Mouse (Mus musculus) hindbrain, embryonic 14.5 days (tissue): Measurements from ENCODE around the gene Tbxa2r. TPM values are rescaled to one million over a fixed set of nuclear protein-coding genes. Genes with fewer than 3 reads are reported as not detected.

Experiments
- ATAC-seq: fragments of 200-750 bp; cut with Nextera tagmentation; 2 replicates; pipeline ENCODE4 v1.8.0; 2017; ENCODE audit warnings: moderate number of reproducible peaks, mild to moderate bottlenecking, moderate TSS enrichment, moderate library complexity; ENCODE audit not compliant: low FRiP score
- DNase-seq: peaks from one replicate; pipeline ENCODE4 v3.0.0-alpha.2; 2015; ENCODE audit warnings: low spot score
- H3K27ac ChIP-seq: fragments of 300-500 bp; sonication (generic); 2 replicates; pipeline ENCODE4 v1.5.1; 2014; ENCODE audit warnings: mild to moderate bottlenecking, moderate library complexity
- H3K27me3 ChIP-seq: fragments of 300-500 bp; sonication (generic); 2 replicates; pipeline ENCODE4 v1.6.1; 2014; ENCODE audit warnings: mild to moderate bottlenecking, low read length, mixed read lengths; ENCODE audit not compliant: control insufficient read depth, insufficient read depth
- H3K36me3 ChIP-seq: fragments of 300-500 bp; sonication (generic); replicated peaks from 2 replicates; pipeline ENCODE4 v1.6.1; 2014; ENCODE audit not compliant: control insufficient read depth, insufficient read depth
- H3K4me1 ChIP-seq: fragments of 300-500 bp; sonication (generic); replicated peaks from 2 replicates; pipeline ENCODE4 v1.6.1; 2014; ENCODE audit warnings: antibody characterized with exemption, low read length, mixed read lengths; ENCODE audit not compliant: control insufficient read depth, insufficient read depth
- H3K4me2 ChIP-seq: fragments of 300-500 bp; sonication (generic); replicated peaks from 2 replicates; pipeline ENCODE4 v1.6.1; 2014; ENCODE audit warnings: mild to moderate bottlenecking, moderate library complexity
- H3K4me3 ChIP-seq: fragments of 300-500 bp; sonication (generic); replicated peaks from 2 replicates; pipeline ENCODE4 v1.5.1; 2014; ENCODE audit warnings: mild to moderate bottlenecking, low read length
- H3K9ac ChIP-seq: fragments of 300-500 bp; sonication (generic); 2 replicates; pipeline ENCODE4 v1.6.1; 2014
- H3K9me3 ChIP-seq: fragments of 300-500 bp; sonication (generic); 2 replicates; pipeline ENCODE4 v1.6.1; 2016; ENCODE audit warnings: low read length; ENCODE audit not compliant: control insufficient read depth
- WGBS: fragments of 180-500 bp; shearing (Covaris S2); extraction: QIAGEN DNeasy Blood & Tissue Kit; methylation state at CpG from one replicate; pipeline ENCODE4 v1.1.7; 2014; 5-methylcytosine and 5-hydroxymethylcytosine counted together
- polyA plus RNA-seq: library from polyadenylated mRNA; unstranded; fragments of >200 nt; fragmentation: Nextera tagmentation; extraction: Ambion mirVana; gene quantifications from 2 replicates; pipeline ENCODE4 v1.2.1, GENCODE M21; 2014

The Tbxa2r gene
- polyA plus RNA-seq, 1 experiment from 2014 or later: 5.4 TPM

DNA sequence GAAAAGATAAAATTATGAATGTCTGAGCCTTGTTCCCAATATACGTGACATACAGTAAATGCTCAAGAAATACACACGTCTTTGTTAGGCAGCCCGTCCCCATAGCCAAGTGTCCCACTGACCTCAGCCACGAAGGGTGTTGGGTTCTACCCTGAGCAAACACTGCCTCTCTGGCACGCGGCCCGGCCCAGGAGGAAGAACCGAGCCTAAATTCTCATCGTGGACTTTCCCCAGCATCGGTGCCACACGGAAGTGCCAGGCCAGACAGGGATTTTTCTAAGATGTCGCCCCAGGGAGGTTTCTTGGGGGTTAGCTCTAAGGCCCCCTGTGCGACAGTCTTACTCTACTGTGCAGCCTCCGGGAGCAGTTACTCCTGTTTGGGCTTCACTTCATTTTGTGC is 38.7 kb upstream of the Tbxa2r start:
- no peak overlapping the region for H3K4me3 ChIP-seq
- no peak for DNase-seq
- no peak overlapping the region for H3K27ac ChIP-seq
- H3K9ac ChIP-seq: no peak overlapping the region
- 62% methylated on average over 14 of the region's 14 CpGs for WGBS
- H3K4me2 ChIP-seq: no peak overlapping the region
- no peaks in the 10 kb centered on the region for H3K36me3 ChIP-seq
- H3K27me3 ChIP-seq: peaks cover 33% of the 10 kb centered on the region
- peaks cover 19% of the 10 kb centered on the region for H3K4me1 ChIP-seq
- H3K9me3 ChIP-seq: no peaks in the 10 kb centered on the region
- no peak for ATAC-seq

DNA sequence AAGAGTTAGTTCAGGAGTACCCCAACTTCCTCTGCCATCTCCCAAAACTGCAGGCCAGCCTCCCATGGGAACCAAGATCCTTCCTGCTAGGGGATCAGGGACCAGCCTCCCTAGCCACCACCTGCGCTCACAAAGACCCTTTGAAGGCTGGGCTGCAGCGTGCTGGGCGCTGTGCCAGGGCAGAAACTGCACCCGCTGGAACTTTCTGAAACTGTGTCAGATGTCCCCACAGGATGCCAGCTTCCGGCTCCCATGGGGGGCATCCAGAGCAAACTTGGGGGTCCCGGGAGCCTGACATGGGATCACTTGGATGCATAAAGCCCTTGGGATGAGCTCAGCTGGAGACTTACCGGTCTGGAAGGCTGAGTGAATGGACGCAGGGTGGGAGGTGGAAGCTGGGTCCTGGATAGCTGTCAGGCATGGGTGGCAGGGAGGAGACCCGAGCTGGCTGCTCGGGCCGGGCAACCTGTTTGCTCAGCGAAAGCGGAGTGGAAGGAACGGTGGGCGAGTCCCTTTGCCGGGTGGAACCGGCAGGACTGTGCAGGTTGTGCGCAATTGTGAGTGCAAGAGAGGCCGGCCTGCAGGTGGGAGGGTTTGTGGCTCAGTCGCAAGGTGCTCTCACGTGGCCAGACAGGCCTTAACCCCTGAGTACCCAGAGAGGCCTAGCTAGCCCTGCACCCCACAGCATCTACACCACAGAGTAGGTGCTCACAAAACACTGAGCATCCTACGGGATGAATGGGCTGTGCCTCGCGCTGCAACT is 37.7 kb upstream of the Tbxa2r start:
- 20% methylated on average over 24 of the region's 24 CpGs for WGBS
- H3K4me3 ChIP-seq: no peak overlapping the region
- H3K4me2 ChIP-seq: no peak overlapping the region

GRCm38 (mm10) chr10:81291511-81292104 is 36.9 kb upstream of the Tbxa2r start, which contains the start of gene Tjp3:
Tjp3 (minus strand) TSS chr10:81291581.
- no peak within 1 kb of the TSS for H3K27ac ChIP-seq
- ATAC-seq: no peak
- H3K27me3 ChIP-seq: peaks cover 25% of the 10 kb centered on the region
- peaks cover 25% of the 10 kb centered on the region for H3K4me1 ChIP-seq
- no peak within 1 kb of the TSS for H3K9ac ChIP-seq
- no peak for DNase-seq
- no peak within 1 kb of the TSS for H3K4me2 ChIP-seq
- 74% methylated on average over 9 of the region's 9 CpGs for WGBS
- H3K9me3 ChIP-seq: no peaks in the 10 kb centered on the region
- no peak within 1 kb of the TSS for H3K4me3 ChIP-seq
- H3K36me3 ChIP-seq: no peaks in the 10 kb centered on the region

More for the DNA sequence above, 37.7 kb upstream of the Tbxa2r start:
- Histone ChIP-seq H3K27ac (no peak overlapping the region), H3K27me3 (peaks cover 25% of the 10 kb centered on the region), H3K9ac (no peak overlapping the region), H3K9me3 (no peaks in the 10 kb centered on the region), H3K4me1 (peaks cover 25% of the 10 kb centered on the region), H3K36me3 (no peaks in the 10 kb centered on the region)
- DNase-seq (no peak), ATAC-seq (no peak)

DNA sequence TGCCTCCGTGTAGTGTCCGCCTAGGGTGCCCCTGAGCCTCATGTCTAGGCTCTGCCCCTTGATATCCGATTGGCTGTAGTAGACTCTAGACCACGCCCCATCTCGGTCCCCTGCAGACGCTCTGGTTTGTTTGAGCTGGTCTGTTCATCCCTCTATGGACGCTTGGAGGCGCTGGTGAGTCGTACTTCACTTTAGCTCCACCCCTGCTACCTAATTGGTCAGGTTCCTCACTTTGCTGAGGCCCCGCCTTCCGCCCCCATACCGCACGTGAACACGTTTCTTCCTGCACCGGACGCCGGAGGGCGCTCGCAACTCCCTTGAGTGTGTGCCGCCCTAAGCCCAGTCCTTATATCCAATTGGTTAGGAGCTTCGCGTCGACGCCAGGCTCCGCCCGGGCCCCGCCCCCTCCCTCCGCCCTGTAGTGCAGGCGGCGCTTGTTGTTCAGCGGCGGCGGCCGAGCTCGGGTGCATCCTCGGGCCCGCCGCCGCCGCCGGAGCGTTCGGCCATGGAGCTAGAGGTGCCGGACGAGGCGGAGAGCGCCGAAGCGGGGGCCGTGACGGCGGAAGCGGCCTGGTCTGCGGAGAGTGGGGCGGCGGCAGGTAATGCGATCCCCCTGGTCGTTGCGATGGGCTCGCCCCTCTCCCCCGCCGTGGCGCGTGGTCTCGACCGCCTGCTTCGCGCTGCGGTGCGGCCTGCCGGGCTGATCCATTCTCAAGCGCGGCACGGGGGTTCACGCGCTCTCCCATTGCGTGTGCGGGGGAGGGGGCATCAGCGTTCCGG is 35.8 kb upstream of the Tbxa2r start, which contains the start of gene Pip5k1c:
Gene Pip5k1c (plus strand): TSS at position 410 of the 780 bp plus-strand sequence.
- WGBS: under 1% methylated on average over 58 of the region's 80 CpGs

DNA sequence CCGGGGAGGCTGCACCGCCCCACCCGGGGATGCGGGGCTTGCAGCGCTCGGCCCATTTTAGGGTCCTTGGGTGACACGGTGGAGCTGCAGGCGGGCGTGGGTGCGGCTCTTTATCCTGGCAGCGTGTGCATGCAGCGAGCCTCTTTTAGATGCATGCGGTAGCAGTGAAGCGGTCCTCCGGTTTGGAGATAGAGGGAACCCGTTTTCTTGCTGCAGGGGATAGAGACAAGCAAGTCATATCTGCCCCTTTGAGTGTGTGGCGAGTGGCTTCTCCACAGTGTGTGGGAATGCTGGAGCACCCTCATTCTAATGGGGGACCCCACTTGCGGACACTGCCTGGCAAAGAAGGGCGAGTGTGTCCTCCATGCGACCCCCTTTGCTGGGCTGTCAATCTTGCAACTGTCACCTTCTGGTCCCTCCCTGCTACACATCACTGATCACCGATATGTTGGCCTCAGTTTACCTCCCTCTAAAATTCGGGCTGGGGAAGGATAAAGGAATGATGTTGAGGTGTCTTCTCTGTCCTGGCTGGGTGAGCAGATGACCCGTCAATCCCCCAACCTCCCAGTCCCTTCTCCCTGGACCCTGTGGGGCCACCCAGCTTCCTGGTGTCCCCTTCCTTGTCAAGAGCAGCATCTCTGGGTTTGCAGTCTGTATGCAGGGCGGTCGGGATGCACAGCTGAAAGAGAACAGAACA is 35.0 kb upstream of the Tbxa2r start:
- peak; percentile 15 for ATAC-seq
- 3% methylated on average over 25 of the region's 25 CpGs for WGBS

More for the DNA sequence above, 35.8 kb upstream of the Tbxa2r start, which contains the start of gene Pip5k1c:
- H3K4me2 ChIP-seq: peak within 1 kb of the TSS; percentile 92
- H3K4me3 ChIP-seq: peak within 1 kb of the TSS; percentile 74
- ATAC-seq (peak; percentile 96), DNase-seq (peak; percentile 99)
- peak within 1 kb of the TSS; percentile 80 for H3K9ac ChIP-seq
- H3K36me3 ChIP-seq: no peaks in the 10 kb centered on the region
- peak within 1 kb of the TSS; percentile 81 for H3K27ac ChIP-seq
- H3K9me3 ChIP-seq: no peaks in the 10 kb centered on the region
- peaks cover 25% of the 10 kb centered on the region for H3K4me1 ChIP-seq
- peaks cover 25% of the 10 kb centered on the region for H3K27me3 ChIP-seq

DNA sequence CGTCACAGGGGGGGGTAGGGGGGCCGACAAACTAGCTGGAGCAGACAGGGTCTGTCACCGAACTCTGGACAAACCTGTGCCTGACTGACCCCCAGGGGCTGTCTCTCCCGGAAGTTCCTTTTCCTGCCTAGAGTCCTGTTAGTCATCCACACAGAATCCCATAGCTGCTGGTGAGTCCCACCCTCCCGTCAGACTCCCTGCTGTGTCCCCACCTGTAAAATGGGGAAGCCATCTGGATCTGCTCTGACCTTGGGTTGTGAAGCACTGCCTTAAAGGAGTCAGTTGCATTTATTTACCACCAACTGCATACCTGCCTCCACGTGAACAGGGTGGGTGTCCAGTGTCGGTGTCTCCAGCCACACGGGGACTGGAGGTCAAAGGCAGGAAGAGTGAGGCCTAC is 34.1 kb upstream of the Tbxa2r start:
- Histone ChIP-seq H3K4me1 (peaks cover 25% of the 10 kb centered on the region), H3K9me3 (no peaks in the 10 kb centered on the region), H3K9ac (peak overlapping the region; percentile 80), H3K4me3 (peak overlapping the region; percentile 74), H3K4me2 (peak overlapping the region; percentile 92), H3K27me3 (peaks cover 24% of the 10 kb centered on the region), H3K36me3 (no peaks in the 10 kb centered on the region), H3K27ac (no peak overlapping the region)
- 70% methylated on average over 8 of the region's 8 CpGs for WGBS
- ATAC-seq (no peak), DNase-seq (no peak)

More for the DNA sequence above, 35.0 kb upstream of the Tbxa2r start:
- H3K9ac ChIP-seq: peak overlapping the region; percentile 80
- no peak for DNase-seq
- no peaks in the 10 kb centered on the region for H3K36me3 ChIP-seq
- peak overlapping the region; percentile 81 for H3K27ac ChIP-seq
- H3K4me1 ChIP-seq: peaks cover 25% of the 10 kb centered on the region
- H3K4me2 ChIP-seq: peak overlapping the region; percentile 92
- H3K9me3 ChIP-seq: no peaks in the 10 kb centered on the region
- H3K4me3 ChIP-seq: peak overlapping the region; percentile 74
- H3K27me3 ChIP-seq: peaks cover 25% of the 10 kb centered on the region

DNA sequence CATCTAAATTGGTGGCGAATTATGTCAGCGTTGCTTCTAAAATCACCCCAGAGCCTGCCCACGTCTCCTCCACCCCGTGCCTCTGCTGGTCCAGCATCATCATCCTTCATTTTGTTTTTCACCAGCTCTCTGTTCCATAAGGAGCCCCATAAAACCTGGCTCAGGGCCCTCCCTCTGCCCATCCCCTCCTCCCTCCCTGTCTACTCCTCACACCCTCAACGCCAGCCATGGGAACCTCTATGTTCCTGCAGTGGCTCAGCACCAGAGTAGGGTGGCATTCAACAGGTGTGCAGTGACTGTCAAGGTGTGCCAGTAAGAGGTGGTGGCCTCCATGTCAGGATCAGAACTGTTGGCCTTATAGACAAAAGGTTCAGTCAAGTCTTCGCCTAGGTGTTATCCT is 33.3 kb upstream of the Tbxa2r start:
- Histone ChIP-seq H3K27ac (no peak overlapping the region), H3K36me3 (no peaks in the 10 kb centered on the region), H3K4me1 (peaks cover 25% of the 10 kb centered on the region), H3K27me3 (peaks cover 17% of the 10 kb centered on the region), H3K4me3 (no peak overlapping the region), H3K4me2 (0 out of 2 replicates have a peak overlapping the region, but pooled peaks have one; percentile 92), H3K9ac (no peak overlapping the region), H3K9me3 (no peaks in the 10 kb centered on the region)
- DNase-seq (no peak), ATAC-seq (no peak)
- WGBS: 88% methylated on average over 6 of the region's 6 CpGs

DNA sequence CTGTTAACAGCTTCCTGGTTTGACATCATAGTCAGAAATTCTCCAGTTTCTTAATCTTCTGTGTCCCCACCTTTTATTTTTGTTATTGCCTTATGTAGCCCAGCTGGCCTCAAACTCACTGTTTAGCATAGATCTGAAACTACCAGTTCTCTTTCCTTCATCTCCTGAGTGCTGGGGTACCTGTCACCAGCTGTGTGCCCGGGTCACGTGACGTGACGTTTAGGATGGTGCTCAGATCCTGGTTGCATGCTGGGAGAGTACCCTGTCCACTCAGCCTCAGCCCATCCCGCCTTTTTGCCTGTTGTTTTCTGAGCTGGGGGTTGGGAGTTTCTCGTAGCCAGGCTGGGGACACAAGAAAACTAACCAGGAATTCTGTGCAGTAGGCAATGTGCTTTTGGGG is 31.3 kb upstream of the Tbxa2r start:
- Histone ChIP-seq H3K36me3 (no peaks in the 10 kb centered on the region), H3K4me3 (no peak overlapping the region), H3K4me1 (peaks cover 17% of the 10 kb centered on the region), H3K9ac (no peak overlapping the region), H3K9me3 (no peaks in the 10 kb centered on the region), H3K4me2 (no peak overlapping the region), H3K27me3 (no peaks in the 10 kb centered on the region), H3K27ac (no peak overlapping the region)
- DNase-seq: no peak
- 85% methylated on average over 6 of the region's 6 CpGs for whole genome bisulfite sequencing
- no peak for ATAC-seq
